Mouse (Mus musculus) stomach, postnatal 0 days (tissue): ENCODE measurements around the gene Dlgap1. TPM values are rescaled to one million over a fixed set of nuclear protein-coding genes. Genes with fewer than 3 reads are reported as not detected.

ENCODE experiments used
- ATAC-seq: fragments of 200-750 bp; cut with Nextera tagmentation; 2 replicates; pipeline ENCODE4 v1.8.0; 2017; ENCODE audit not compliant: low FRiP score, low TSS enrichment
- DNase-seq: peaks from one replicate; pipeline ENCODE4 v3.0.0-alpha.2; 2016; ENCODE audit warnings: low spot score
- H3K27ac ChIP-seq: fragments of 300-500 bp; sonication (generic); replicated peaks from 2 replicates; pipeline ENCODE4 v1.5.1; 2014; ENCODE audit warnings: mild to moderate bottlenecking, control low read depth
- H3K27me3 ChIP-seq: fragments of 300-500 bp; sonication (generic); 2 replicates; pipeline ENCODE4 v1.6.1; 2014; ENCODE audit warnings: low read length; ENCODE audit not compliant: control insufficient read depth, insufficient read depth
- H3K36me3 ChIP-seq: fragments of 300-500 bp; sonication (generic); 2 replicates; pipeline ENCODE4 v1.6.1; 2014; ENCODE audit warnings: low read length, mixed read lengths; ENCODE audit not compliant: control insufficient read depth, insufficient read depth
- H3K4me1 ChIP-seq: fragments of 300-500 bp; sonication (generic); replicated peaks from 2 replicates; pipeline ENCODE4 v1.6.1; 2014; ENCODE audit warnings: antibody characterized with exemption; ENCODE audit not compliant: control insufficient read depth, insufficient read depth
- H3K4me2 ChIP-seq: fragments of 300-500 bp; sonication (generic); replicated peaks from 2 replicates; pipeline ENCODE4 v1.6.1; 2014; ENCODE audit warnings: low read depth, mild to moderate bottlenecking, control low read depth, moderate library complexity
- H3K4me3 ChIP-seq: fragments of 300-500 bp; sonication (generic); 2 replicates; pipeline ENCODE4 v1.5.1; 2014; ENCODE audit warnings: low read depth, low read length, control low read depth
- H3K9ac ChIP-seq: fragments of 300-500 bp; sonication (generic); 2 replicates; pipeline ENCODE4 v1.6.1; 2014; ENCODE audit warnings: mild to moderate bottlenecking, low read length, control low read depth, mixed read lengths
- H3K9me3 ChIP-seq: fragments of 300-500 bp; sonication (generic); 2 replicates; pipeline ENCODE4 v1.6.1; 2016; ENCODE audit warnings: low read length; ENCODE audit not compliant: control insufficient read depth
- CTCF ChIP-seq: IDR thresholded peaks from 2 replicates; pipeline ENCODE4 v1.5.1; 2016; ENCODE audit warnings: antibody characterized with exemption, low read depth, mild to moderate bottlenecking, moderate library complexity
- EP300 ChIP-seq: optimal IDR thresholded peaks from 2 replicates; pipeline ENCODE3; 2016; ENCODE audit warnings: antibody characterized with exemption
- WGBS: fragments of 180-500 bp; shearing (Covaris S2); extraction: QIAGEN DNeasy Blood & Tissue Kit; methylation state at CpG from one replicate; pipeline ENCODE4 v1.1.7; 2014; 5-methylcytosine and 5-hydroxymethylcytosine counted together
- polyA plus RNA-seq: library from polyadenylated mRNA; unstranded; fragments of >200 nt; fragmentation: Nextera tagmentation; extraction: Ambion mirVana; gene quantifications from 2 replicates; pipeline ENCODE4 v1.2.1, GENCODE M21; 2015

Gene Dlgap1
- polyA plus RNA-seq, 1 experiment from 2014 or later = 1.6 TPM

DNA sequence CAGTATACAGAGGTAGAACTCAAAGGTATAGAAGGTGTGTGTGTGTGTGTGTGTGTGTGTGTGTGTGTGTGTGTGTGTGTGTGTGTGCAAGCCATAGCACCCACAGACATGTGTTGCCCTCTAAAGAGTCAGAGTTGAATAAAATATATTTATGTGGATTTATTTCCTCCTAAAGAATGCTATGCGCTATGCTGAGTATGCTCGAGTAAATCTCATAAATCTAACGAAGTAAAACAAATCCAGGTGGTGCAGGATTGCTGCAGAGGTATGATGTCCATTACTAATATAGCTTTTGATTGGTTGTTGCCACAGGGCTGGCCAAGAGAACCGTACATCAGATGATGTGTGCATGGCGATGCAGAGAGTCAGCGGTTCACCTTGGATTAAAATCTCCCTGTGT lies 222.4 kb downstream of the Dlgap1 start:
- H3K27ac ChIP-seq = no peak overlapping the region
- H3K36me3 ChIP-seq = no peaks in the 10 kb centered on the region
- ATAC-seq = no peak
- H3K9me3 ChIP-seq = no peaks in the 10 kb centered on the region
- TF ChIP-seq EP300 (no peak), CTCF (no peak)
- DNase-seq = no peak
- H3K9ac ChIP-seq = no peak overlapping the region
- WGBS = 80% methylated on average over 6 of the region's 6 CpGs
- no peaks in the 10 kb centered on the region for H3K4me1 ChIP-seq
- no peak overlapping the region for H3K4me2 ChIP-seq
- no peaks in the 10 kb centered on the region for H3K27me3 ChIP-seq
- H3K4me3 ChIP-seq = no peak overlapping the region

DNA sequence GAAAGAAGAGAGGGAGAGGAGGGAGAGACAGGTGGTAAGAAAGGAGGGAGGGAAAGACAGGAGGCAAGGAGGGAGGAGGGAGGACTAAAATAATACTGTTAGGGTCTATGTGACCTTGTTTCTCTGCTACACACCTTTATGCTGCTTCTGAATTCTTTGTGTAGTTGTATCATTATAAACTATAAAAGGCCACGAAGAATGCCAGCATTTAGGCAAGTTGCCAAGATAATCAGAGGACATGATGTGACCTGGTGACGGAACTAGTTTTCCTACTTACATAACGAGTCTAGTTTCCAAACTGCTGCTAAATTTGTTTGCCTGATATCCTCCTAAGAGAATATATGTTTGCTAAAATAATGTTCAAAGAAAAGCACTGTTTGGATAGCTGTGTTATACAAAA lies 254.0 kb downstream of the Dlgap1 start:
- H3K36me3 ChIP-seq = no peaks in the 10 kb centered on the region
- no peak overlapping the region for H3K27ac ChIP-seq
- ATAC-seq (no peak), DNase-seq (no peak)
- 43% methylated on average over 3 of the region's 3 CpGs for WGBS
- no peak for TF ChIP-seq EP300
- no peak for TF ChIP-seq CTCF
- no peaks in the 10 kb centered on the region for H3K4me1 ChIP-seq
- no peak overlapping the region for H3K4me3 ChIP-seq
- no peaks in the 10 kb centered on the region for H3K9me3 ChIP-seq
- no peak overlapping the region for H3K9ac ChIP-seq
- H3K27me3 ChIP-seq = no peaks in the 10 kb centered on the region
- H3K4me2 ChIP-seq = no peak overlapping the region

DNA sequence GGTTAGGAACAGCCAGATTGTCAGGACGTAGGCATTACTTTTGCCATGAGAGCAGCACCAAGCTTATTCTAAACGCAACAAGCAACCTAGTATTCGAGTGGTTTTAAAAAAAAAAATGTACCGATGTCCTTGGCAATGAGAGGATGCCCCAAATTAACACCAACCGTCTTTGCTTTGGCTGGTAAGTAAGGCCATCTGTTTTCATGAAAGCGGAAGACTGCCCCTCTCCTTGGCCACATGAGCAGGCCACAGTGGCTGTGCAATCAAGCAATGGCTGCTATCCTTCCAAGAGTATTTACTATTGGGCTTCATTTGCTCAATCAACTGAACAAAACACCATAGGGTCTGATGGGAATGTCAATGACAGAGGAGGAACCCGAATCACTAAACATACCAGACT lies 278.5 kb downstream of the Dlgap1 start:
- Histone ChIP-seq H3K27ac (no peak overlapping the region), H3K36me3 (no peaks in the 10 kb centered on the region), H3K4me2 (no peak overlapping the region), H3K4me1 (no peaks in the 10 kb centered on the region), H3K4me3 (no peak overlapping the region), H3K9me3 (no peaks in the 10 kb centered on the region), H3K9ac (no peak overlapping the region), H3K27me3 (no peaks in the 10 kb centered on the region)
- ATAC-seq (no peak), DNase-seq (no peak)
- 82% methylated on average over 7 of the region's 7 CpGs for whole genome bisulfite sequencing
- TF ChIP-seq EP300 (no peak), CTCF (no peak)

DNA sequence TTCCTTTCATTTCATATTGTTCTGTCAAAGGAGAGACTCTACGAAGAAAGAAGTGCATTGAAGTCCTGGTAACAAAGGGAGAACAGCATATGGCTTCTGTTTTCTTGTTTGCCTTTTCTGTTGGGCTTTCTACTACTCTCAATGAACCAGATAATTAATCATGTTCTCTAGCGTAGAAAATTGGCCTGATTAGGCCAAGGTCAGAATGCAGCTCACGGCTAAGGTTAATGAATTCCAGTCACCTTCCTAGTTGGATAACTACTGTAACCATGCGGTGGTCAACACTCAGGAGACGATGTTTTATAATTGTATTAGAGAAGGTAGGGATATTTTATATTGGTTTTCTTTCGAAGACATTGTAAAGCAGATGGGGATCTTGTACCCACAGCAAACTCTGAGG lies 279.4 kb downstream of the Dlgap1 start:
- Histone ChIP-seq H3K9ac (no peak overlapping the region), H3K4me1 (no peaks in the 10 kb centered on the region), H3K27me3 (no peaks in the 10 kb centered on the region), H3K27ac (no peak overlapping the region), H3K9me3 (no peaks in the 10 kb centered on the region), H3K36me3 (no peaks in the 10 kb centered on the region), H3K4me2 (no peak overlapping the region), H3K4me3 (no peak overlapping the region)
- DNase-seq (no peak), ATAC-seq (no peak)
- WGBS = 60% methylated on average over 6 of the region's 6 CpGs
- TF ChIP-seq CTCF (no peak), EP300 (no peak)

DNA sequence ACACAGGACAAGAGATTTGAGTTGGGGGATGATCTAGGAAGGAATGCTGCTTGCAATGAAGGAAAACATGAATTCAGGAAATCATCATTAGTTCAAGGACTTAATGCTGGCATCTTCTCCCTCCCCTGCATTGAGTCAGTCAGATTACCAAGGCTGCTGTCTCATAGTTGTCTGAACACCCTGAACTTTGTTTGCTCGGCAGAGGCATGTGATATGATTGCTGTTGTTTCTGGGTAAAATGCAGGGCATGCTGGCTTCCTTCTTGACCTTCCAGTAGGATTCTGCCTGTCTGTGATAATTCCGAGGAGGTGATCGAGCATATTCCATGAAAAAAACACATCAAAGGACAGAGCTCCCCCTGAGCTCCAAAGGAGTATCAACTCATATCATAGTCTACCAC lies 283.6 kb downstream of the Dlgap1 start:
- H3K4me2 ChIP-seq = no peak overlapping the region
- no peaks in the 10 kb centered on the region for H3K27me3 ChIP-seq
- H3K36me3 ChIP-seq = no peaks in the 10 kb centered on the region
- H3K4me3 ChIP-seq = no peak overlapping the region
- ATAC-seq = no peak
- DNase-seq = no peak
- H3K4me1 ChIP-seq = no peaks in the 10 kb centered on the region
- no peak overlapping the region for H3K9ac ChIP-seq
- no peaks in the 10 kb centered on the region for H3K9me3 ChIP-seq
- H3K27ac ChIP-seq = no peak overlapping the region
- WGBS = 81% methylated on average over 3 of the region's 3 CpGs
- no peak for TF ChIP-seq CTCF
- TF ChIP-seq EP300 = no peak

DNA sequence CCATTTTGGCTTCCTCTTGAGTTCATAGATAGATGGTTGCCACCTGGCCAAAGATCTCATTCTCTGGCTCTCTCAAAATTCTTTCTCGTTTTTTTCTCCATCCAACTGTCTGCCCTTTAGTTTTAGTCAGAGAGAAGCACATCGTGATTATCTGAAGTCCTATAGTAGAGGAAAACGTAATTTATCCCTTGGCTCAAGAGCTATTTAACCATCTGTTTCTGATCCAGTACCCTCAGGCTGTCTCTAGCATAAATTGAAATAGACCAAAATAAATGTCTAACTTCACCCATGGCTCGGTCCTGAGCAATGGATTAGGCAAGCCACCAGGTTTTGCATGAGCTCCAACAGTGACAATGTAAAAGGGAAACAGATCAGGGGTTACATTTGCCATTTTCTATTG lies 287.5 kb downstream of the Dlgap1 start:
- no peaks in the 10 kb centered on the region for H3K9me3 ChIP-seq
- H3K36me3 ChIP-seq = no peaks in the 10 kb centered on the region
- DNase-seq = no peak
- H3K9ac ChIP-seq = no peak overlapping the region
- TF ChIP-seq CTCF (no peak), EP300 (no peak)
- ATAC-seq = no peak
- H3K4me1 ChIP-seq = no peaks in the 10 kb centered on the region
- H3K27me3 ChIP-seq = no peaks in the 10 kb centered on the region
- no peak overlapping the region for H3K4me2 ChIP-seq
- H3K27ac ChIP-seq = no peak overlapping the region
- H3K4me3 ChIP-seq = no peak overlapping the region
- WGBS = 69% methylated on average over 4 of the region's 4 CpGs

DNA sequence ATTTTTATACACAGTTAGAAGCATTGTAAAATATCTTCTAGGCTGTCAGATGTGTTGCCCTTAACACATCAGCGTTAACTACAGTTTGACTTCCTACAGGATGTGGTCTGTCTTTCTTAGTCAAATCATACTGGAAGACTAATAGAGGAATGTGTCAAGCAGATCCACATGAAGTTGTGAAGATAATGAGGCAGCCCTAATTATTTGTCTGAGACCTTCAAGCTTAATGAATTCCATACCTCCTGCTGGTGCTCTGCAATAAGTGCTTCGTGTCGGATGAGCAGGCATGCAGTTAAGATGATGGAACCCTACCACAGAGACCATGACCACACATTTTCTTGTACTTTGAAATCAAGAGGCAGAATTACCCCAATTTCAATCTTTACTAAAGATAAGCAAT lies 294.3 kb downstream of the Dlgap1 start:
- Histone ChIP-seq H3K4me2 (no peak overlapping the region), H3K27ac (no peak overlapping the region), H3K36me3 (no peaks in the 10 kb centered on the region), H3K9me3 (no peaks in the 10 kb centered on the region), H3K4me3 (no peak overlapping the region), H3K27me3 (no peaks in the 10 kb centered on the region), H3K4me1 (no peaks in the 10 kb centered on the region), H3K9ac (no peak overlapping the region)
- ATAC-seq = no peak
- no peak for DNase-seq
- 89% methylated on average over 3 of the region's 3 CpGs for whole genome bisulfite sequencing
- no peak for TF ChIP-seq EP300
